Mouse (Mus musculus): ENCODE data around the gene Gm36079.
"Not testable (repeated sequence)": the region's sequence is repeated elsewhere in the genome, so short reads cannot be mapped to it uniquely, and the experiment has no call there.

Gm36079 gene

DNA sequence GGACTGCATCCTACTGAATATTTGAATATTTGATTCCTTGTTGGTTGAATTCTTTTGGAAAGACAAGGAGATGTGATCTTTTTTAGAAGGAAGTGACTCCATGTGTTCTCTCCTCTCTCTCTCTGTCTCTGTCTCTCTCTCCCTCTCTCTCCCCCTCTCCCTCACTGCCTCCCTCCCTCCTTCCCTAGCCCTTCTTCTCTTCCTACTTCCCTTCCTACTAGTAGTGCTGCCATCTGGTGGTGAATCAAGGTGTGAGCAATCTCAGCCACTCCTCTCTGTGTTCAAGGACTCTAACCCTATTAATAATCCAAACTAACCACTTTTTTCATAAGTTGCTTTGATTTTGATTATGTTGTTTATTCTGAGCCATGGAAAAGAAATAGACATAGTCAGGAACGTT is 5.3 kb downstream of the Gm36079 start:
- DNase-seq (ENCODE audit: extremely low spot score, low spot score) = not testable (repeated sequence)

GRCm38 (mm10) chr13:120015348-120016007 is 11.3 kb downstream of the Gm36079 start:
- not testable (repeated sequence) for DNase-seq (ENCODE audit: extremely low spot score, low spot score)

- DNase-seq (ENCODE audit: extremely low spot score, low spot score) = not testable (repeated sequence)
Measured at GRCm38 (mm10) chr13:120013962-120014361, 12.8 kb downstream of the Gm36079 start.

DNA sequence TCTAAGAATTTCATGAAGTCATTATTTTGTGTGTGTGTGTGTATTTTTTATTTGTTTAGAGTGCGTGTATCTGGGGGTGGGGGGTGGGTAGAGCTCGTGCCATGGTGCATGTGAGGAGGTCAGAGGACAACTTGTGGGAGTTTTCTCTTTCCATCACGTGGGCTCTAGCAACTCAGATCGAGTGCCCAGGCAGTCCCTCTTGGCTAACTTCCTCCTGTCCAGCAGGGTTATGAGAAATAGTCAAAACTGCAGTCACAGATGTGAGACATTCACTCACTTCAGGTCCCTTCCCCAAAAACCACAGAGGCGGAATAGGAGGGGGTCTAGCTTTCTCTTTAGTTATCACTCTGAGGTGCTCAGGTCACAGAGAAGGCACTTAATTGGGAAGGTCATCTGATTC is 13.3 kb downstream of the Gm36079 start:
- not testable (repeated sequence) for DNase-seq (ENCODE audit: extremely low spot score, low spot score)

- not testable (repeated sequence) for DNase-seq (ENCODE audit: extremely low spot score, low spot score)
Measured at GRCm38 (mm10) chr13:120010068-120010467, 16.7 kb downstream of the Gm36079 start.

DNA sequence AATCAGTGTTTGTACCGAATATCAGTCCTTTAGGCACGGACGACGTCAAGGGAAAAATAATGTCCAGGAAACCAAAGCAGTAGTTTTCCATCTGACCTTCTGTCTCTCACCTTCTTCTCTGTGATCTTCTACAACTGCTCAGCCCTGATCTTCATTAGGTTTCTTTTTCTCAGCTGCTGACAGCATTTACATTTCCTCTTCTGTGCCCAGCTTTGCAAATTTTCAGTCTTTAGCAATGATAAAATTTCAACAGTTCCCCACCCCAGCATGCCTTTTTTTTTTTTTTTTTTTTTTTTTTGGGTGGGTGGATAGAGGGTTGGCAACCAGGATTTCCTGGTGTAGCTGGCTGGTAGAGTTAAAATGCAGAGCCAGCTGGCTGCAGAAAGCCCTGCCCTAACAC is 27.6 kb downstream of the Gm36079 start:
- not testable (repeated sequence) for DNase-seq (ENCODE audit: extremely low spot score, low spot score)

- DNase-seq (ENCODE audit: extremely low spot score, low spot score) = not testable (repeated sequence)
Measured at GRCm38 (mm10) chr13:119998442-119999086, 28.2 kb downstream of the Gm36079 start.

DNA sequence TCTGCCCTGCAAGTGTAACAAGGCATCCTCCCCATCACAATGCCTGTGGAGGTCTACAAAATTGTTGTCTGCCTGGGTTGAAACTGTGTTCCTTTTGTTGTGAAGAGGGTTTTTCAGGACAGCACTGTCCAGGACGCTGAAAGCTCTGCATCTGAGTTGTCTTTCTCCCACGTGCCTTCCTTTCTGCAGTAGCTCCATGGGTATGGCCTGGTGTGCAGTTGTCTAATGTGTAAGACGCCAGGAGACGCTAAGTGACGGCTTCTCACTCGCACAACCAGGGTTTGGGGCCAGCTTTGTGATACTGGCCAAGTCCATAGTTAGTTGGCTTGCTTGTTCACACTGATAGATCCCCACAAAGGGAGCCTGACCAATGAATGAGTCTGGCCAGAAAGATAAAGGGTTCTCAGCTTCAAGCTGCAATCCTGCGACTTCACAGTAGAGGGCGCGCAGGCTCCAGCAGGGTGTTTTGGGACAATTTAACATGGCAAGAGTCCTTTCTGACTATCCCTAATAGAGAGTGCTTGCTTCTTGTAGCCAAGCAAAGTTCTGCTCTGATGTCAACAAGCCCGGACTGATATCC is 34.8 kb downstream of the Gm36079 start:
- DNase-seq (ENCODE audit: extremely low spot score, low spot score) = not testable (repeated sequence)

- not testable (repeated sequence) for DNase-seq (ENCODE audit: extremely low spot score, low spot score)
Measured at GRCm38 (mm10) chr13:119991264-119991663, 35.5 kb downstream of the Gm36079 start.

Measured in neural tube, embryonic 10.5 days (tissue).